Mouse (Mus musculus): ENCODE data around the gene Foxn1. TPM values are rescaled to one million over a fixed set of nuclear protein-coding genes. Genes with fewer than 3 reads are reported as not detected.

Foxn1 gene
- total RNA-seq, 1 experiment: not detected

DNA sequence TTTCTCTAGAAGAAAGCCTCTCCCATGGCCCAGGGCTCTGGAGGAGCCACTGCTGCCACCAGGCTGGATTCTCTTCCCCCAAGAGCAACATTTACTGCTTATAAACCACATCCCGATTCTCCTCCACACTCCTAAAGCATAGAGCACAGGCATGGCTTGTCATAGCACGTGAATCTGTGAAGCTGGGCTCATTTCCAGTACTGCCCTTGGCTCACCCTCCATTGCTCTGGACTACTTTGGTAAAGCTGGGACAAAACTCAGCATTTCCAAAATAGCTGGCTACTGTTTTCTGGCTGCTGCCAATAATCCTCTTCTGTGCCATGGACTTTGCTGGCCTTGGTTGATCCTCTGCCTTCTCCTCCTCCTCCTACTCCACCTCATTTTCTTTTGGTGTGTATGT is 38.0 kb upstream of the Foxn1 start:
- H3K36me3 ChIP-seq (ENCODE audit: control insufficient read depth, insufficient read depth, low read length, poor library complexity, severe bottlenecking): no peaks in the 10 kb centered on the region
- peaks cover 12 to 29% of the 10 kb centered on the region in 2 experiments for H3K4me1 ChIP-seq (ENCODE audit: control insufficient read depth in 2 of 2, insufficient read depth in 2 of 2, low read length in 2 of 2, poor library complexity in 1 of 2)
- no peak for DNase-seq (ENCODE audit: low read depth, low spot score)
- H3K9me3 ChIP-seq (ENCODE audit: control insufficient read depth, insufficient read depth, low read depth, low read length): no peaks in the 10 kb centered on the region
- H3K27ac ChIP-seq (ENCODE audit: insufficient read depth, low read depth, low read length, poor library complexity, severe bottlenecking): no peak overlapping the region
- no peak overlapping the region for H3K9ac ChIP-seq (ENCODE audit: insufficient read depth, low read depth, low read length, poor library complexity, severe bottlenecking)
- no peak for TF ChIP-seq ZNF384 (IDR thresholded peaks at IDR 0.05; ENCODE audit: low read depth, low read length)
- no peak for TF ChIP-seq CHD2 (IDR thresholded peaks at IDR 0.05; ENCODE audit: low read depth, low read length)
- TF ChIP-seq MAFK (IDR thresholded peaks at IDR 0.05; ENCODE audit: insufficient read depth, low read depth, low read length): no peak
- TF ChIP-seq HCFC1 (IDR thresholded peaks at IDR 0.05; ENCODE audit: borderline replicate concordance, insufficient read depth, low read length): no peak
- no peak overlapping the region for H3K4me3 ChIP-seq (ENCODE audit: insufficient read depth in 1 of 2, low read depth in 1 of 2, low read length in 2 of 2, poor library complexity in 1 of 2, severe bottlenecking in 1 of 2)
- in situ Hi-C loops (cut with MboI; ENCODE audit: low sequenced_read_pairs in 2 of 2, unreplicated experiment in 2 of 2): no loop called here

- Histone ChIP-seq H3K9ac (ENCODE audit: insufficient read depth, low read depth, low read length, poor library complexity, severe bottlenecking) (no peak within 1 kb of the TSS), H3K4me1 (ENCODE audit: control insufficient read depth in 2 of 2, insufficient read depth in 2 of 2, low read length in 2 of 2, poor library complexity in 1 of 2) (peaks cover 9 to 26% of the 10 kb centered on the region in 2 experiments), H3K27ac (ENCODE audit: insufficient read depth, low read depth, low read length, poor library complexity, severe bottlenecking) (peak within 1 kb of the TSS; percentile 10; the same call in 1 of the 2 replicates), H3K4me3 (ENCODE audit: insufficient read depth in 1 of 2, low read depth in 1 of 2, low read length in 2 of 2, poor library complexity in 1 of 2, severe bottlenecking in 1 of 2) (no peak within 1 kb of the TSS), H3K9me3 (ENCODE audit: control insufficient read depth, insufficient read depth, low read depth, low read length) (no peaks in the 10 kb centered on the region), H3K36me3 (ENCODE audit: control insufficient read depth, insufficient read depth, low read length, poor library complexity, severe bottlenecking) (no peaks in the 10 kb centered on the region)
- TF ChIP-seq ZC3H11A (IDR thresholded peaks at IDR 0.05; ENCODE audit: borderline replicate concordance, low read depth, low read length) (no peak), CHD2 (IDR thresholded peaks at IDR 0.05; ENCODE audit: low read depth, low read length) (no peak), ZNF384 (IDR thresholded peaks at IDR 0.05; ENCODE audit: low read depth, low read length) (no peak), MAFK (IDR thresholded peaks at IDR 0.05; ENCODE audit: insufficient read depth, low read depth, low read length) (no peak), HCFC1 (IDR thresholded peaks at IDR 0.05; ENCODE audit: borderline replicate concordance, insufficient read depth, low read length) (no peak)
- DNase-seq (ENCODE audit: low read depth, low spot score): peak; percentile 62
- in situ Hi-C loops (cut with MboI; ENCODE audit: low sequenced_read_pairs in 2 of 2, unreplicated experiment in 2 of 2): no loop called here
Measured at GRCm38 (mm10) chr11:78422055-78422819, 35.9 kb upstream of the Foxn1 start, which contains the start of gene Slc13a2. TSS of gene Slc13a2 (minus strand) at chr11:78422217.

- Histone ChIP-seq H3K9ac (ENCODE audit: insufficient read depth, low read depth, low read length, poor library complexity, severe bottlenecking) (no peak overlapping the region), H3K36me3 (ENCODE audit: control insufficient read depth, insufficient read depth, low read length, poor library complexity, severe bottlenecking) (no peaks in the 10 kb centered on the region), H3K4me1 (ENCODE audit: control insufficient read depth in 2 of 2, insufficient read depth in 2 of 2, low read length in 2 of 2, poor library complexity in 1 of 2) (peaks cover 7 to 23% of the 10 kb centered on the region in 2 experiments), H3K4me3 (ENCODE audit: insufficient read depth in 1 of 2, low read depth in 1 of 2, low read length in 2 of 2, poor library complexity in 1 of 2, severe bottlenecking in 1 of 2) (no peak overlapping the region), H3K9me3 (ENCODE audit: control insufficient read depth, insufficient read depth, low read depth, low read length) (no peaks in the 10 kb centered on the region), H3K27ac (ENCODE audit: insufficient read depth, low read depth, low read length, poor library complexity, severe bottlenecking) (peak overlapping the region; percentile 10; the same call in 1 of the 2 replicates)
- TF ChIP-seq HCFC1 (IDR thresholded peaks at IDR 0.05; ENCODE audit: borderline replicate concordance, insufficient read depth, low read length) (no peak), ZC3H11A (IDR thresholded peaks at IDR 0.05; ENCODE audit: borderline replicate concordance, low read depth, low read length) (no peak), ZNF384 (IDR thresholded peaks at IDR 0.05; ENCODE audit: low read depth, low read length) (no peak)
- DNase-seq (ENCODE audit: low read depth, low spot score): no peak
- in situ Hi-C loops (cut with MboI; ENCODE audit: low sequenced_read_pairs in 2 of 2, unreplicated experiment in 2 of 2): no loop called here
Measured at GRCm38 (mm10) chr11:78421201-78422009, 35.0 kb upstream of the Foxn1 start.

- Histone ChIP-seq H3K4me1 (ENCODE audit: control insufficient read depth in 2 of 2, insufficient read depth in 2 of 2, low read length in 2 of 2, poor library complexity in 1 of 2) (peaks cover 7 to 23% of the 10 kb centered on the region in 2 experiments), H3K9ac (ENCODE audit: insufficient read depth, low read depth, low read length, poor library complexity, severe bottlenecking) (no peak overlapping the region; the same call in 1 of the 2 replicates), H3K36me3 (ENCODE audit: control insufficient read depth, insufficient read depth, low read length, poor library complexity, severe bottlenecking) (no peaks in the 10 kb centered on the region), H3K4me3 (ENCODE audit: insufficient read depth in 1 of 2, low read depth in 1 of 2, low read length in 2 of 2, poor library complexity in 1 of 2, severe bottlenecking in 1 of 2) (no peak overlapping the region), H3K27ac (ENCODE audit: insufficient read depth, low read depth, low read length, poor library complexity, severe bottlenecking) (no peak overlapping the region), H3K9me3 (ENCODE audit: control insufficient read depth, insufficient read depth, low read depth, low read length) (no peaks in the 10 kb centered on the region)
- TF ChIP-seq ZNF384 (IDR thresholded peaks at IDR 0.05; ENCODE audit: low read depth, low read length) (no peak), MAFK (IDR thresholded peaks at IDR 0.05; ENCODE audit: insufficient read depth, low read depth, low read length) (no peak), CHD2 (IDR thresholded peaks at IDR 0.05; ENCODE audit: low read depth, low read length) (no peak), ZC3H11A (IDR thresholded peaks at IDR 0.05; ENCODE audit: borderline replicate concordance, low read depth, low read length) (no peak), HCFC1 (IDR thresholded peaks at IDR 0.05; ENCODE audit: borderline replicate concordance, insufficient read depth, low read length) (no peak)
- in situ Hi-C loops (cut with MboI; ENCODE audit: low sequenced_read_pairs in 2 of 2, unreplicated experiment in 2 of 2): no loop called here
- no peak for DNase-seq (ENCODE audit: low read depth, low spot score)
Measured at GRCm38 (mm10) chr11:78420263-78420889, 34.0 kb upstream of the Foxn1 start.

Data from ES-E14 (cell line).